Mouse (Mus musculus): ENCODE measurements at regions not wholly inside any gene's neighbourhood (a gene's known extent, or its start where the extent isn't known, plus 50 kb on each side); places are given as distances from the start of the nearest gene placed in this dataset.

- Histone ChIP-seq H3K27me3 (replicated peaks) (no peaks in the 10 kb centered on the region), H3K4me3 (replicated peaks in 1 of 3; ENCODE audit: low read depth in 2 of 3, low read length in 2 of 3, poor library complexity in 1 of 3) (no peak overlapping the region), H3K79me2 (replicated peaks; ENCODE audit: control insufficient read depth, extremely low read depth, insufficient read depth, poor library complexity, severe bottlenecking) (no peaks in the 10 kb centered on the region), H3K27ac (ENCODE audit: insufficient read depth, low read depth) (no peak overlapping the region), H3K9me3 (replicated peaks; ENCODE audit: low read length) (no peaks in the 10 kb centered on the region), H3K9ac (ENCODE audit: insufficient read depth, low read depth) (no peak overlapping the region), H3K4me1 (ENCODE audit: control insufficient read depth in 1 of 2, insufficient read depth in 2 of 2) (no peaks in the 10 kb centered on the region), H3K36me3 (replicated peaks in 1 of 2; ENCODE audit: control insufficient read depth in 1 of 2, insufficient read depth in 1 of 2, low read length in 1 of 2) (no peaks in the 10 kb centered on the region), H3K4me2 (ENCODE audit: insufficient read depth, low read depth, poor library complexity, severe bottlenecking) (no peak overlapping the region)
- dilution Hi-C loops (cut with MboI; ENCODE audit: extremely low pct_ligation_motif_present, extremely low pct_unique_long_range_greater_than_20kb, low sequenced_read_pairs) (no loop called here), in situ Hi-C loops (cut with MboI; ENCODE audit: low pct_ligation_motif_present, low pct_unique_long_range_greater_than_20kb, low sequenced_read_pairs) (no loop called here)
- TF ChIP-seq IRF4 (IDR thresholded peaks at IDR 0.05; ENCODE audit: low read depth, low read length): no peak
- no peak for TF ChIP-seq CHD2 (IDR thresholded peaks at IDR 0.05; ENCODE audit: low read length)
- TF ChIP-seq USF1 (IDR thresholded peaks at IDR 0.05; ENCODE audit: low read depth, low read length): no peak
- TF ChIP-seq EP300 (IDR thresholded peaks at IDR 0.05; ENCODE audit: low read length): no peak
- TF ChIP-seq CHD1 (IDR thresholded peaks at IDR 0.05; ENCODE audit: low read depth, low read length): no peak
- no peak for TF ChIP-seq E2F4 (IDR thresholded peaks at IDR 0.05; ENCODE audit: insufficient replicate concordance, low read depth, low read length)
- TF ChIP-seq ZC3H11A (IDR thresholded peaks at IDR 0.05; ENCODE audit: low read depth, low read length): no peak
- TF ChIP-seq SIN3A (IDR thresholded peaks at IDR 0.05; ENCODE audit: low read length): no peak
- no peak for TF ChIP-seq UBTF (IDR thresholded peaks at IDR 0.05; ENCODE audit: low read depth, low read length)
- TF ChIP-seq PAX5 (IDR thresholded peaks at IDR 0.05; ENCODE audit: low read length): no peak
- no peak for TF ChIP-seq KAT2A (IDR thresholded peaks at IDR 0.05; ENCODE audit: insufficient replicate concordance, low read length)
- no peak for DNase-seq (ENCODE audit: extremely low read depth)
These were observed 159.9 kb upstream of the Cdyl start for GRCm38 (mm10) chr13:35499776-35500175.

GRCm38 (mm10) chr13:35500891-35501290 lies 158.7 kb upstream of the Cdyl start:
- no peak for DNase-seq (ENCODE audit: extremely low read depth)
- in situ Hi-C loops (cut with MboI; ENCODE audit: low pct_ligation_motif_present, low pct_unique_long_range_greater_than_20kb, low sequenced_read_pairs): no loop called here
- Histone ChIP-seq H3K27ac (ENCODE audit: insufficient read depth, low read depth) (no peak overlapping the region), H3K79me2 (replicated peaks; ENCODE audit: control insufficient read depth, extremely low read depth, insufficient read depth, poor library complexity, severe bottlenecking) (no peaks in the 10 kb centered on the region), H3K4me1 (ENCODE audit: control insufficient read depth in 1 of 2, insufficient read depth in 2 of 2) (no peaks in the 10 kb centered on the region), H3K9ac (ENCODE audit: insufficient read depth, low read depth) (no peak overlapping the region), H3K9me3 (replicated peaks; ENCODE audit: low read length) (no peaks in the 10 kb centered on the region), H3K4me3 (replicated peaks in 1 of 3; ENCODE audit: low read depth in 2 of 3, low read length in 2 of 3, poor library complexity in 1 of 3) (no peak overlapping the region), H3K4me2 (ENCODE audit: insufficient read depth, low read depth, poor library complexity, severe bottlenecking) (no peak overlapping the region), H3K27me3 (replicated peaks) (no peaks in the 10 kb centered on the region), H3K36me3 (replicated peaks in 1 of 2; ENCODE audit: control insufficient read depth in 1 of 2, insufficient read depth in 1 of 2, low read length in 1 of 2) (no peaks in the 10 kb centered on the region)
- dilution Hi-C loops (cut with MboI; ENCODE audit: extremely low pct_ligation_motif_present, extremely low pct_unique_long_range_greater_than_20kb, low sequenced_read_pairs): no loop called here
- TF ChIP-seq ZKSCAN1 (IDR thresholded peaks at IDR 0.05; ENCODE audit: borderline replicate concordance, low read depth, low read length) (no peak), RCOR1 (conservative IDR thresholded peaks at IDR 0.05; ENCODE audit: low read depth, low read length) (no peak), IRF4 (IDR thresholded peaks at IDR 0.05; ENCODE audit: low read depth, low read length) (no peak), CHD1 (IDR thresholded peaks at IDR 0.05; ENCODE audit: low read depth, low read length) (no peak), BHLHE40 (IDR thresholded peaks at IDR 0.05; ENCODE audit: low read depth, low read length) (no peak), SMC3 (IDR thresholded peaks at IDR 0.05; ENCODE audit: low read depth, low read length) (no peak), USF2 (conservative IDR thresholded peaks at IDR 0.05; ENCODE audit: low read depth, low read length) (no peak)

Measured in CH12.LX (cell line).